Mouse (Mus musculus): ENCODE data around the gene Plekha8. TPM values are rescaled to one million over a fixed set of nuclear protein-coding genes. Genes with fewer than 3 reads are reported as not detected.
A peak's percentile ranks its signal among the peaks of the same experiment; 100 is the strongest.

Plekha8 gene
- total RNA-seq, 2 experiments from 2014 or later = 18.6 to 23.6 TPM

- peak; percentile 35 to 69 for DNase-seq
These were observed 8.7 kb upstream of the Plekha8 start for GRCm38 (mm10) chr6:54586175-54586574.

- no peak for DNase-seq
These were observed 8.0 kb upstream of the Plekha8 start for GRCm38 (mm10) chr6:54586911-54587310.

GRCm38 (mm10) chr6:54587683-54588082, 7.2 kb upstream of the Plekha8 start:
- no peak for DNase-seq

- no peak for DNase-seq
These were observed 6.7 kb upstream of the Plekha8 start for GRCm38 (mm10) chr6:54588212-54588611.

- no peak for DNase-seq
These were observed 4.2 kb upstream of the Plekha8 start for GRCm38 (mm10) chr6:54590691-54591090.

- DNase-seq = no peak
These were observed 3.1 kb upstream of the Plekha8 start for GRCm38 (mm10) chr6:54591778-54592177.

GRCm38 (mm10) chr6:54592938-54593535, 1.9 kb upstream of the Plekha8 start:
- DNase-seq = peak; percentile 94 to 96

GRCm38 (mm10) chr6:54593766-54594468, 994 bp upstream of the Plekha8 start:
- DNase-seq = no peak

- DNase-seq = peak; percentile 43 to 49
These were observed 493 bp downstream of the Plekha8 start for GRCm38 (mm10) chr6:54595330-54595878.

- no peak for DNase-seq
These were observed 2.3 kb downstream of the Plekha8 start, which contains the start of gene Fkbp14 for GRCm38 (mm10) chr6:54597208-54597607. TSS of gene Fkbp14 (minus strand) at chr6:54597308.

- DNase-seq = no peak
These were observed 2.8 kb downstream of the Plekha8 start for GRCm38 (mm10) chr6:54597711-54598110.

GRCm38 (mm10) chr6:54600681-54601347, 5.9 kb downstream of the Plekha8 start:
- no peak for DNase-seq

- DNase-seq = peak in 1 of 2 experiments; percentile 29
These were observed 8.0 kb downstream of the Plekha8 start for GRCm38 (mm10) chr6:54602891-54603290.

GRCm38 (mm10) chr6:54604001-54604715, 9.2 kb downstream of the Plekha8 start:
- peak; percentile 60 to 71 for DNase-seq

- DNase-seq = no peak
These were observed 11.3 kb downstream of the Plekha8 start for GRCm38 (mm10) chr6:54606241-54606640.

- DNase-seq = no peak
These were observed 22.5 kb downstream of the Plekha8 start for GRCm38 (mm10) chr6:54617363-54617762.

- no peak for DNase-seq
These were observed 24.6 kb downstream of the Plekha8 start for GRCm38 (mm10) chr6:54619530-54619929.

GRCm38 (mm10) chr6:54620357-54620756, 25.4 kb downstream of the Plekha8 start:
- DNase-seq = no peak

- no peak for DNase-seq
These were observed 33.5 kb downstream of the Plekha8 start for GRCm38 (mm10) chr6:54628381-54628780.

GRCm38 (mm10) chr6:54629734-54630133, 34.8 kb downstream of the Plekha8 start:
- DNase-seq = peak; percentile 46 to 59

- no peak for DNase-seq
These were observed 36.6 kb downstream of the Plekha8 start for GRCm38 (mm10) chr6:54631462-54631861.

GRCm38 (mm10) chr6:54639877-54640276, 45.0 kb downstream of the Plekha8 start:
- DNase-seq = no peak
